Mouse (Mus musculus): ENCODE measurements at regions not wholly inside any gene's neighbourhood (a gene's known extent, or its start where the extent isn't known, plus 50 kb on each side); places are given as distances from the start of the nearest gene placed in this dataset.

DNA sequence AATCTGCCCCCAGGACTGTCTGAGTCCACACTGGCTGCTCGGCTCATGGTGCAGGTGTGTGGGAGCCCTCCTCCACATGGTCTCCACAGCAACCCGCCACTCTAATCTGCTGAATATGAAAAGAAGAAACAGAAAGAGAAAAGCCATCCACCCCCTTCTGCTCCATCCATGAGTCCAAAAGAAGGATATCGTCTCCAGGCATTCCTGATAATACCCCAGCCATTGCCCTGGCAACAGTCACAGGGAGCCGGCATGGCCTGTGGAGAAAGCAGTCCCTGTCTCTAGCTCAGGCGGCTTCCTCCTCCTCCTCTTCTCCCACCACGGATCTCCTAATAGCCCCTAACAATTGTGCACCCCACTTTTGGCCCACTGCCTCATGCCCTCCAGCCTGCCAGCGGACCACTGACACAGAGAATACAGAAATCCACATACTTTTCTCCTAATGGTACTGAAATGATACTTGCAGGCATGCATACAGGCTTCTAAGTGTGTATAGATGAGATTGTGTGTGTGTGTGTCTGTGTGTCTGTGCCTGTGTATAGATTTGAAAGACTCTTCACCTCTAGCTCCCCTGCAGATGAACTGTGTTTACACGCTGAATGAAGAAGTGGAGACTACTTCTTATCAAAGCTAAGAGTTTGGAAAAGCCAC is 301.5 kb upstream of the Mpdz start:
- 66% methylated on average over 8 of the region's 8 CpGs for WGBS
- TF ChIP-seq CTCF (IDR thresholded peaks at IDR 0.05; ENCODE audit: extremely low read depth, insufficient read depth, insufficient read length, insufficient replicate concordance) (no peak), POLR2A (IDR thresholded peaks at IDR 0.05; ENCODE audit: low read depth, low read length) (no peak)
- DNase-seq (ENCODE audit: low read depth in 1 of 2, low spot score in 2 of 2), result no peak
- Histone ChIP-seq H3K27me3 (ENCODE audit: control insufficient read depth, insufficient read depth, low read length) (no peaks in the 10 kb centered on the region), H3K36me3 (ENCODE audit: control insufficient read depth, insufficient read depth, low read length) (no peaks in the 10 kb centered on the region), H3K27ac (ENCODE audit: insufficient read depth, low read length) (no peak overlapping the region; the same call in 1 of the 2 replicates), H3K4me3 (ENCODE audit: extremely low read depth, insufficient read depth, insufficient read length) (no peak overlapping the region), H3K4me1 (ENCODE audit: control insufficient read depth, insufficient read depth, insufficient read length) (no peaks in the 10 kb centered on the region)

- TF ChIP-seq CTCF (IDR thresholded peaks at IDR 0.05; ENCODE audit: extremely low read depth, insufficient read depth, insufficient read length, insufficient replicate concordance) (no peak), POLR2A (IDR thresholded peaks at IDR 0.05; ENCODE audit: low read depth, low read length) (no peak)
- Histone ChIP-seq H3K36me3 (ENCODE audit: control insufficient read depth, insufficient read depth, low read length) (no peaks in the 10 kb centered on the region), H3K4me3 (ENCODE audit: extremely low read depth, insufficient read depth, insufficient read length) (no peak overlapping the region), H3K27ac (ENCODE audit: insufficient read depth, low read length) (no peak overlapping the region), H3K4me1 (ENCODE audit: control insufficient read depth, insufficient read depth, insufficient read length) (no peaks in the 10 kb centered on the region), H3K27me3 (ENCODE audit: control insufficient read depth, insufficient read depth, low read length) (no peaks in the 10 kb centered on the region)
- DNase-seq (ENCODE audit: low read depth in 1 of 2, low spot score in 2 of 2), result no peak
- WGBS, result 66% methylated on average over 4 of the region's 4 CpGs
Measured at GRCm38 (mm10) chr4:81742536-81743459, 300.2 kb upstream of the Mpdz start.

DNA sequence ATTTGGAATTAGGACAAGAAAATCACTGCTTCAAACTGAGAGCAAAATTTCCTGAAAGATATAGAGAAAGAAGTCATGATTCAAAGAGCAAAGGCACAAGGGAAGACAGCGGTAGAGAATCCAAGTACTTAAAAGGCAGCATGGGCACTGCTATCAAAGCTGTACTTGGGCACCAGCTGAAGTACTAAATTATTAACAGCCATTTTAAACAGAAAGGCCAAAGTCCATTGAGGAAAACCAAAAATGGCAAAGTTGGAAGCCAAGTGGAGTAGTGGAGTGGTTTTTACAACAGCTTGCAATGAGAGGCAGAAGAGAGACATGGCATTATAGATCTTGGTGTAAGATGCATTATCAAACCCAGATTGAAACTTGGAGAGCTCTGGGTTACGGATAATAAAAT is 291.8 kb upstream of the Mpdz start:
- WGBS, result 83% methylated on average over 2 of the region's 2 CpGs
- Histone ChIP-seq H3K4me1 (ENCODE audit: control insufficient read depth, insufficient read depth, insufficient read length) (no peaks in the 10 kb centered on the region), H3K36me3 (ENCODE audit: control insufficient read depth, insufficient read depth, low read length) (no peaks in the 10 kb centered on the region), H3K27ac (ENCODE audit: insufficient read depth, low read length) (no peak overlapping the region), H3K27me3 (ENCODE audit: control insufficient read depth, insufficient read depth, low read length) (no peaks in the 10 kb centered on the region), H3K4me3 (ENCODE audit: extremely low read depth, insufficient read depth, insufficient read length) (no peak overlapping the region)
- TF ChIP-seq CTCF (IDR thresholded peaks at IDR 0.05; ENCODE audit: extremely low read depth, insufficient read depth, insufficient read length, insufficient replicate concordance) (no peak), POLR2A (IDR thresholded peaks at IDR 0.05; ENCODE audit: low read depth, low read length) (no peak)
- no peak for DNase-seq (ENCODE audit: low read depth in 1 of 2, low spot score in 2 of 2)

GRCm38 (mm10) chr4:81730386-81730785 is 287.8 kb upstream of the Mpdz start:
- DNase-seq (ENCODE audit: low read depth in 1 of 2, low spot score in 2 of 2), result no peak
- WGBS, result 72% methylated on average over 2 of the region's 2 CpGs
- H3K36me3 ChIP-seq (ENCODE audit: control insufficient read depth, insufficient read depth, low read length), result no peaks in the 10 kb centered on the region
- no peak for TF ChIP-seq POLR2A (IDR thresholded peaks at IDR 0.05; ENCODE audit: low read depth, low read length)
- no peak for TF ChIP-seq CTCF (IDR thresholded peaks at IDR 0.05; ENCODE audit: extremely low read depth, insufficient read depth, insufficient read length, insufficient replicate concordance)
- H3K27ac ChIP-seq (ENCODE audit: insufficient read depth, low read length), result no peak overlapping the region
- H3K4me3 ChIP-seq (ENCODE audit: extremely low read depth, insufficient read depth, insufficient read length), result no peak overlapping the region
- H3K4me1 ChIP-seq (ENCODE audit: control insufficient read depth, insufficient read depth, insufficient read length), result no peaks in the 10 kb centered on the region
- H3K27me3 ChIP-seq (ENCODE audit: control insufficient read depth, insufficient read depth, low read length), result no peaks in the 10 kb centered on the region

DNA sequence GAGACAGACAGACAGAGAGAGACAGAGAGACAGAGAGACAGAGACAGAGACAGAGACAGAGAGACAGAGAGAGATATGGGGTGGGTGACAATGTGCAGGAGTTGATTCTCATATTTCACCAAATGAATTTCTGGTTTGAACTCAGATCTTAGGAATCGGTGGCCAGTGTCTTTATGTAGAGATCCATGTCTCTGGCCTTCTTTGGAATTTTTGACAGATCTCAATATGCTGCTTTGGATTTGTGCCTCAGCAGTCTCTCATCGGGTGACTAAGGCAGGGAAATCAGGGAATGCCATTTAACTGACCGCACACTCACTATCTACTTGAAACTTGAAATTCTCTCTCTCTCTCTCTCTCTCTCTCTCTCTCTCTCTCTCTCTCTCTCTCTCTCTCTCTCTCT is 286.3 kb upstream of the Mpdz start:
- TF ChIP-seq POLR2A (IDR thresholded peaks at IDR 0.05; ENCODE audit: low read depth, low read length) (no peak), CTCF (IDR thresholded peaks at IDR 0.05; ENCODE audit: extremely low read depth, insufficient read depth, insufficient read length, insufficient replicate concordance) (no peak)
- no peaks in the 10 kb centered on the region for H3K36me3 ChIP-seq (ENCODE audit: control insufficient read depth, insufficient read depth, low read length)
- no peak overlapping the region for H3K27ac ChIP-seq (ENCODE audit: insufficient read depth, low read length)
- no peaks in the 10 kb centered on the region for H3K27me3 ChIP-seq (ENCODE audit: control insufficient read depth, insufficient read depth, low read length)
- H3K4me3 ChIP-seq (ENCODE audit: extremely low read depth, insufficient read depth, insufficient read length), result no peak overlapping the region
- no peaks in the 10 kb centered on the region for H3K4me1 ChIP-seq (ENCODE audit: control insufficient read depth, insufficient read depth, insufficient read length)
- no peak for DNase-seq (ENCODE audit: low read depth in 1 of 2, low spot score in 2 of 2)
- WGBS, result 90% methylated on average over 3 of the region's 3 CpGs

- WGBS, result 77% methylated on average over 12 of the region's 12 CpGs
- Histone ChIP-seq H3K27ac (ENCODE audit: insufficient read depth, low read length) (no peak overlapping the region), H3K27me3 (ENCODE audit: control insufficient read depth, insufficient read depth, low read length) (no peaks in the 10 kb centered on the region), H3K36me3 (ENCODE audit: control insufficient read depth, insufficient read depth, low read length) (no peaks in the 10 kb centered on the region), H3K4me1 (ENCODE audit: control insufficient read depth, insufficient read depth, insufficient read length) (no peaks in the 10 kb centered on the region), H3K4me3 (ENCODE audit: extremely low read depth, insufficient read depth, insufficient read length) (no peak overlapping the region)
- DNase-seq (ENCODE audit: low read depth in 1 of 2, low spot score in 2 of 2), result no peak
- no peak for TF ChIP-seq POLR2A (IDR thresholded peaks at IDR 0.05; ENCODE audit: low read depth, low read length)
- no peak for TF ChIP-seq CTCF (IDR thresholded peaks at IDR 0.05; ENCODE audit: extremely low read depth, insufficient read depth, insufficient read length, insufficient replicate concordance)
Measured at GRCm38 (mm10) chr4:81727735-81728581, 285.3 kb upstream of the Mpdz start.

All from spleen, adult 2 months (tissue).